Mouse (Mus musculus) layer of hippocampus, adult 18-20 months (tissue): ENCODE results near the gene Efna3. TPM values are rescaled to one million over a fixed set of nuclear protein-coding genes. Genes with fewer than 3 reads are reported as not detected.

Experiments used
- DNase-seq, 2 experiments: peaks; one replicate each; pipeline ENCODE4 v3.0.0; 2022; ENCODE audit warnings: low spot score in 2 of 2
- total RNA-seq, 2 experiments: library from RNA; stranded (reverse); gene quantifications; 2 replicates each; pipeline ENCODE4 v1.2.3; 2021

The Efna3 gene
- total RNA-seq, 2 experiments from 2014 or later: 78.2 to 80.1 TPM

DNA sequence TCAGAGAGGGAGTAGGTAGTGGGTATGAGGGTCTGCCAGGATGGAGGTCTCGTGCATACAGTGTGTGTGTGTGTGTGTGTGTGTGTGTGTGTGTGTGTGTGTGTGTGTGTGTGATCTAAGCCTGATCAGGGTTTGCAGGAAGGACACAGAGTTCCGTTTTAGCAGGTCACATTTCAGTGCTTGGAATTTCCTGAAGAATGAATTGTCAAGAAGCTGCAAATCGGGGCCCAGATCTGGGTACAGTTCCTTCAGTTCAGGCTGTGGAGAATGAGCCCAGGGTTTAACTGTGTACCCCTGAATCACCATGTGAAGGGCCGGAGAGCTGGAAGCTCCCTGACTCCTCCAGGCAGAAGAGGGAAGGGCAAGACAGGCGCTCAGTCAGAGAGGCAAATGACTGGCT, 35.5 kb downstream of the Efna3 start:
- no peak for DNase-seq

- no peak for DNase-seq
Observed at GRCm38 (mm10) chr3:89285526-89285925, 37.2 kb downstream of the Efna3 start.

- DNase-seq: no peak
Observed at GRCm38 (mm10) chr3:89284261-89284660, 38.5 kb downstream of the Efna3 start.

DNA sequence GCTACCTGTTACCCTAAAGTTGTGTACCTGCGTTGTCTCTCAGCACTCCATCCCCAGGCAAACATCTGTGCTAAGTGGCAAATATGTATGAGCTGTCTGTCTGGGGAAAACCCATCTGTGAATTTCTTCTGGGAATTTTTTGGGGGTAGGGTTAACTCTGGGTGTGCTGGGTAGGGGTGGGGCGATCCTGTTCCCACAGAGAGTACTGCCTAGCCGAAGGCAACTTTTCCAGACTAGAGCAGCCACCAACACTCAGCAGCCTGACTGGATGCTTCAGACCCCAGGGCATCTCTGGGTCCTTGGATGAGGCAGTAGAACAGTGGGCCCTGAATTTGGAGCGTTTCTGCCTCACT, 40.5 kb downstream of the Efna3 start:
- DNase-seq: no peak

GRCm38 (mm10) chr3:89281579-89282290, 41.0 kb downstream of the Efna3 start:
- DNase-seq: peak; percentile 68 to 87

GRCm38 (mm10) chr3:89280606-89281511, 41.9 kb downstream of the Efna3 start, which contains the start of gene Efna1:
Efna1 (minus strand) TSS chr3:89281142.
- DNase-seq: peak; percentile 48 to 58

GRCm38 (mm10) chr3:89280050-89280605, 42.6 kb downstream of the Efna3 start:
- peak in 1 of 2 experiments; percentile 72 for DNase-seq

DNA sequence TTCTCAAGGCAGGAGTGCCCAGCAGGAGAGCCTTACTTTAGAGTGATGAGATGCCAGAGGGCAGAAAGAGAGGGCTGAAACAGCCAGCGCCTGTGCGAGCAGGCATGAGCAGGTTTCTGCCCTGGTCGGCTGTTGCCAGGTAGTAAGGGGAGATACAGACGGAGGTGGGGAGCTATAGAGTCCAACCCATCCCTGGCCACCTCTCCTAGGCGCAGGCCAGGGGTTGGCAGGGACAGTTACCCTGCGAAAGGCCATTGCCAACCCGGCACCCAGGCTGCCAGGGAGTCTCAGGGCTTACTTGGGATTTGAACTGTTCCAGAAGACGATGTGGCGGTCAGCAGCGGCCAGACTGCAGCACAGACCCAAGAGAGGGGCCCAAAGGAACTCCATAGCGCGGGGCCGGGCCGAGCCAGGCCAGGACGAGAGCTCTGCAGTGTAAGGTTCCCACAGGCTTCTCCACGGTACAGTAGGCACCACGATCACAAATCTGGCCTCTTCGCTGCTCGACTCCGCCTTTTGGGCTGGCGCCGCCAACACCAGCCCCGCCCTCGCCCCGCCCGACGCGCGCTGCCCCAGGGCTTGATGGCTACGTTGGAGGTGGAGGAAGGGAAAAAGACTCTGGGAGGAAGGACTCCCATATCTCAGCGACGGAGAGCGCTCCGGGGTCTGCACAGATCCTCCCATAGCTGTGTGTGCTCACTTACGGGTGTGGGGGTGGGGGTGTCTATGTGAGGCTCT, 43.4 kb downstream of the Efna3 start:
- peak; percentile 81 to 92 for DNase-seq

DNA sequence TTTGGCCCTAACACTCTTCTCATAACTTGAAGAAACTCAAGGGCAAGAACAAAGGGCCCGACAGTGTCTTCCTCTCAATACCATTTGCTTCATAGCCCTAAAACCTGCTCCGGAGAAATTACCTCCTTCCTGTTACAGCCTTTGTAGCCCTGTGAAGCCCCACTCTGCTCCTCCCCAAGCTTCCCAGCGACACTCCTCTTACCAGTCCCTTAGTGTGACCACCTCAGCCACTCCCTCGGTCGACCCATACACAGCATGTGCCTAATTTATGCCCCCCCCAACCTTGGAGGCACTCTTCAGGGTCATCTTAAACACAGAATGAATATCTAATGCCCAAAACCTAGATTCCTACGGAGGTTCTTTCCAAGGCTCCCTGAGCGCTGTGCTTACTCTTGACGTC, 44.1 kb downstream of the Efna3 start:
- no peak for DNase-seq

DNA sequence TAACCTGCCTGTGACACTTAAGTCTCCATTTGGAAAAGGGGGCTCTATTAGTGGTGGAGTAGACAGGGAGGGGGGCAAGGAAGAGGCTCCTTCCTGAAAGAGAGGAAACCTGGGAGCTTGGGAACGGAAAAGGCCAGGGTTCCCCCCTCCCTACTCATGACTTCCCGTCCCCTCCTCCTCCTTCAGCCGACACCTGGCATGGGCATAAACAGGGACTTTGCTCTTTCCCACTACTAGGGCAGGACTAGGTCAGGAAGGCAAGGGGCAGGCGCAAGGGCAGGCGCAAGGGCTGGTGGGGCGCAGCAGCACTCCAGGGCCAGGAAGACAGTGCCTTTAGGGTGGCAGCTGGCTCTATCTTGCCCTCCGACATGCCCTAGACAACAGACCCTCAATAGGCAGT, 44.7 kb downstream of the Efna3 start:
- DNase-seq: no peak

DNA sequence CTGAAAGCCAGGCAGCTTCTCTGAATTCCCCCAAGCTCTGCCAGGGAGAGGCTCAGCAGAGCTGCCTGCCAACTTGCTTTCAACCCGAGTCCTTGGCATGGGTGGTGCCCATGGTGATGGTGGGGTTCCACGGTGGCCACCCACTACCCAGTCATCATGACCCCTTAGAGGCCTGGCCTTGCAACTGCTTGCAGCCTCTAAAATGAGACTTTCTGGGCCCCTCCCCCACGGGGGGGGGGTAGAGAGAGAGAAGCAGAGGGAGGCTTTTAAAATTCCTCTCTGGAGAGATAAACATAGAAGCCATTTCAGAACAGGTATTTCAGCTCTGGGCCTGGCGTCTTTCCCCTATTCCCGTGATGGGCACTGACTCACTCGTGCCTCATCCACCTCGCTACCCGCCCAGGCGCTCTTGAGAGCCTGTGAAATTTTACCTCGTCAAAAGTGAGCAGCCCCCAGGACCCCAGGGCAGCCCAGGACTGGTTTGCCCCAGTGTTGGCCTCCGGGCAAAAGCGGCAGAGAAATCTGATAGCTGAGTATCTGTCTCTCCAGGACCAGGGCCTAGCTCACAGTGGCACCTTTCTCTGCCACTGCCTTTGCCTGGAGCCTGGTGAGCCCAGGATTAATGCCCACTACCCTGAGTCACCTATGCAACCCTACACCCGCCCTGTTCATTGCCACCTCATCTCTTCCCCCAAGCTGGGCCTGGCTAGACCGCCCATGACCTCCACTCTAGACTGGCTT, 45.3 kb downstream of the Efna3 start:
- DNase-seq: peak in 1 of 2 experiments; percentile 34

DNA sequence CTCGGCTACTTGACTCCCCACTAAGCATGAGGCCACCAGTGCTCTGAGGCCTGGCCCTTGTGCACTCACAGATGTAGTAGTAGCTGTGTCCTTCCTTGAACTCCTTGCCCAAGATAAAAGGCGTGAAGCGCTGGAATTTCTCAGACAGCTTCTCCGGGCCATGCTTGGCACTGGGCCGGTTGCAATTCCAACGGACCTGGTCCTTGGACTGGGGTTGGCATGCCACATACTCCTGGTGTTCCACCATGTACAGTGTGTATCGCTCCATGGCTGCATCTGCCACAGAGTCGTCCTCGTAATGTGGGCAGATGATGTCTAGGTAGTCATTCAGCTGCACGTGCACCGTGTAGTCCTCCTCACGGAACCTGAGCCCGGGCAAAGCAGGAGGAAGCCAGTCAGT, 46.7 kb downstream of the Efna3 start:
- no peak for DNase-seq

DNA sequence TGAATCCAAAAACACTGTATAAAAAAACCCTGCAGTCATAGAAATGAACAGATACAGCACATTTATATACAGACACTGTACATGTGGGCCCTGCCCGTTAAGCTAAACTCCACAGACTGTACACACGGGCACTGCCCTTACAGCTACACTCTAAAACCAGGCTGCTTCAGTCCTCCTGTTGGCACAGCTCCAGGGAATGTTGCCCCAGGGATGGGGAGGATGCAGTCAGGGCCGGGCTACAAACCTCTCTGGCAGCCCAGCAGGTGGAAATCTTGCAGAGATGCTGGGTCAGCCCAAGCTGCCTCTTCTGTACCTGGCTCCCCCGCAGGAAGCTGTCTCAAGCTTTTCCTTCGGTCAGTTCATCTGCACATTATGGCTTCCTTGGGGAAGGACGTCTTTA, 51.0 kb downstream of the Efna3 start:
- DNase-seq: no peak

- DNase-seq: peak; percentile 72 to 78
Observed at GRCm38 (mm10) chr3:89270891-89271290, 51.9 kb downstream of the Efna3 start.

GRCm38 (mm10) chr3:89270051-89270755, 52.6 kb downstream of the Efna3 start, which contains the start of gene Slc50a1:
Slc50a1 (minus strand) TSS chr3:89270570.
- peak; percentile 84 to 88 for DNase-seq

DNA sequence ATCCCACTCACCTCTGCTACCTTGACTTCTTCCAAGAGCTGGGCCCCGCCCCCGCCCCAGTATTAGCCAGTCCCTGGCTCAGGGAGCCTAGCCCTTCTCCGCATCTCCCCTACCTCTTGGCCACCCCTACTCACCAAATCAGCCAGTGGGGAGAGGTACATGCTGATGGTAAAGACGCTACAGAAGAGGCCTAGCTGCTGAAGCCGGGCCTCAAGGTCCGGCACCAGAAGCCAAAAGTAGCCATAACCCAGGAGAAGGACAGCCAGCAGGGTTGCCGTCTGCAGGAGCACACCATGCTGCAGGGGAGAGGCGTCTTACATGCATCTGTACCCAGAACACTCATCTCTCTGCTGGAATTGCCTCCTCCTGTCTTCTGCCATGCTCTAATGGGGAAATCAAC, 53.8 kb downstream of the Efna3 start:
- DNase-seq: no peak

DNA sequence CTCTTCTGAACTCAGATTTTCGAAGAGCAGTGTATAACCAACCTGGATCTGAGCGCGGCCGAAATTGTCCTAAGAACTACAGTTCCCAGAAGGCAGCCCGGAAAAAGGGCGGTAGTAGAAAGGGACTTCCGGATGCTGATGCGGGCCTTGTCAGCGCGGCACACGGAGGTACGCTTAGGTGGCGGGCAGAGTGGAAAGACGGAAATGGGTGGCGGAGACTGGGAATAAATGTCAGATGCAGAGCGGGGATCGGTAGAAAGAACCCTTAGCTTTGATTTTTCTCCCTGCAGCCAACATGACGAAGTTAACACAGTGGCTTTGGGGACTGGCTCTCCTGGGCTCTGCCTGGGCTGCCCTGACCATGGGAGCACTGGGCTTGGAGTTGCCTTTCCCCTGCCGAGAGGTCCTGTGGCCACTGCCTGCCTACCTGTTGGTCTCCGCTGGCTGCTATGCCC, 56.3 kb downstream of the Efna3 start:
- DNase-seq: peak; percentile 79 to 90
